Mouse (Mus musculus) left cerebral cortex, adult 11 months (tissue): Measurements from ENCODE around the gene Zc3h4.
"Not testable (repeated sequence)": the region's sequence is repeated elsewhere in the genome, so short reads cannot be mapped to it uniquely, and the experiment has no call there.

Source experiments
- DNase-seq: peaks from one replicate; pipeline ENCODE4 v3.0.0; 2022; ENCODE audit warnings: low spot score

Gene Zc3h4

GRCm38 (mm10) chr7:16400689-16401611 lies at the start of gene Zc3h4:
Gene Zc3h4 (plus strand): TSS chr7:16400910.
- DNase-seq = peak; percentile 79

- DNase-seq = no peak
Measured at GRCm38 (mm10) chr7:16355854-16356594, 44.7 kb upstream of the Zc3h4 start.

DNA sequence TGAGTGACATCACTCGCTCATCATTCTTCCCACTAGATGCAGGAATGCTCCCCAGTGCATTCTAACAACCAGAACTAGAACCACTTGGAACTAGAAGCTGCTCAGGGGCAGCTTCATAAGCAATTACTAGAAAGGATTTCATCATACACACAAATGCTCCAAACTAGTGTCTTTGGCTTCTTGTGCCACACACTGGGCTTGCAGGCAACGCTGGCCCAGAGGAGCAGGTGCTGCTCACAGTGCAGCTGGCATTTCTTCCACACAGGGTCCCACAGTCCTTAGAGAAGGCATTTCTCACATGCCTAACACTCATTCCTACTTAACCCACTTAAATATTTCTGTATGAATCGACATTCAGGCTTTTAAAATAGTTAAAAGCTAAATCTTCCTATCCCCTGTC lies 43.1 kb upstream of the Zc3h4 start:
- DNase-seq = no peak

DNA sequence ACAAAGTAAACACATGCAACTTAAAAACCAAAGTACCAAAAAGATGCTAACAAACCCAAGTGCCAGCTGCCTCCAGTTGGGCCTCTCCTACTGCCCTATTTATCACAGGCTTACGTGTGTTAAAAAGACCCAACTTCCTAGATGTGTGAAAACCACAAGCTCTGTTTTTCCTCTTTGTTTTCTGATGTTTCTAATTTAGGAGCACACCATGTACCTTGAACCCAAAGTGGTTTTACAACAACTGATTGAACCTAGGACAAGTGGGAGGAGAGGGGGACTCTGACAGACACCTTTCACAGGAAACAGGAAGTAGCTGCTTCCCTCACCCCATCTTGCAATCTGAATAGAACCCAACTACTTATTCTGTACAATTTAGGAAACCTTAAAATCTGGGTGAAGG lies 36.4 kb upstream of the Zc3h4 start:
- DNase-seq = no peak

- DNase-seq = no peak
Measured at GRCm38 (mm10) chr7:16364901-16365500, 35.7 kb upstream of the Zc3h4 start.

DNA sequence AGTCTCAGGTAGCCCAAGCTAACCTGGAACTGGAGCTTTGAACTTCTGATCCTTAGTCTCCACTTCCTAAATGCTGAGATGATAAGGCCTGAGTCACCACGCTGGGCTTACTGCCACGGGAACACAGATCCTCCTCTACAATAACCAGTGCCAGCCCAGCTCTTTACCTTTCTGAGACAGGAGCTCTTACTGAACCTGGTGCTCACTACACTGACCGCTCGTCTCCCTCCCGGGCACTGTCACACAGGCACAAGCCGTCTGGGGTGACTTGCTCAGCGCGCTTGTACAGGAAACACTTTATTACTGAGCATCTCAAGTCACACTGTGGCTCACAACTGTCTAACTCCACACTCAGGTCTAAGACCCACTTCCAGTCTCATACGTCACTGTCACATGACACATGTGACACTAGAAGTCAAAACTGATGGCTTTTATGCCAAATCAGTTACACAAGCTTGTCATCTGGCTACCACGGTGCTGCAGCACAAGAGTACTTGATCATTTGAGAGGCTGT lies 34.5 kb upstream of the Zc3h4 start:
- DNase-seq = no peak

DNA sequence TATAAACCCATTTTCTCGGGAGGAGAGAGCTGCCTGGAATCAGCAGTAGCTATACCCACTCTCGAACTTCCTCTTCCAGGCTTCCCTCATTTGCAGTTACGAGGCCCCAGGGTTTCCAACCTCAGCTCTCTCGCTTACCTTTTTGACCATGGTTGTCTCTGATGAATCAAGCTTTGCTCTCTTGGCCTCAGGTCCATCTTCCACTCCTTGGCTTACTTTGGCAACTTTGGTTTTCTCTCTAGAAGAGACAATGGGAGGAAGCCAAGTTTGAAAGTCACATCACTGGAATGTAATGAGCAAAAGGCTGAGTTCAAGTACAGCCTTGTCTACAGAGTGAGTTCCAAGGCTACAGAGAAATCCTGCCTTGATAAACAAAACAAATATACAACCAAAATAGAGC lies 34.0 kb upstream of the Zc3h4 start:
- no peak for DNase-seq

- DNase-seq = no peak
Measured at GRCm38 (mm10) chr7:16368835-16369234, 31.9 kb upstream of the Zc3h4 start.

DNA sequence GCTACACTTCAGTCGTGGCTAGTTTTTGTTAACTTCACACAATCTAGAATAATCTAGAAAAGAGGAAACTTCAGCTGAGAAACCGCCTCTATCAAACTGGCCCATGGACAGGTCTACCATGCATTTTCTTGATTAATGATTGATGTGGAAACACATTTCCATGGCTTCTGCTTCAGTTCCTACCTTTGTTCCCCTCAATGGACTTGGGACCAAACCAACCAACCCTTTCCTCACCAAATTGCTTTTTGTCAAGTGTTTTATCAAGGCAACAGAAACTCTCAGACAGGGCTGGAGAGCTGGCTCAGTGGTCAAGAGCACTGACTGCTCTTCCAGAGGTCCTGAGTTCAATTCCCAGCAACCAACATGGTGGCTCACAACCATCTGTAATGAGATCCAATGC lies 30.1 kb upstream of the Zc3h4 start:
- DNase-seq = no peak

- DNase-seq = no peak
Measured at GRCm38 (mm10) chr7:16373719-16374118, 27.0 kb upstream of the Zc3h4 start.

DNA sequence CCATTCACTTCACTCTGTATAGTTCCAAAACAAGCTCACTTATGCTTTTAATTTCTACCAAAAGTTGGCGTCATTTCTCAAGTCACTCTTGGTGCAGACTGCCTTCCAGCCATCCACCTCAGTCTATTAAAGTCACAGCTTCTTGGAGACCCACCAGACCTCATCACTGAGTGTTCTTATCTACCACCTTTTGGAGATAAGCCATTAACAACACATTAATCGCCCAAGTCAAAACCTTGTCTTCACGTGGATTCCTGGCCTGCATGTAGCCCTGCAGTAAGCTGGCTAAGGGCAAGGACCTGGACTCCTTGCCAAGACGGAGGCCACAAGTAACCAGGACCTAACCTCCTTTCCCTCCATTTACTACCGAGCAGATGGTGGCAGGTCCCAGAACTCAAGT lies 25.7 kb upstream of the Zc3h4 start:
- DNase-seq = no peak

DNA sequence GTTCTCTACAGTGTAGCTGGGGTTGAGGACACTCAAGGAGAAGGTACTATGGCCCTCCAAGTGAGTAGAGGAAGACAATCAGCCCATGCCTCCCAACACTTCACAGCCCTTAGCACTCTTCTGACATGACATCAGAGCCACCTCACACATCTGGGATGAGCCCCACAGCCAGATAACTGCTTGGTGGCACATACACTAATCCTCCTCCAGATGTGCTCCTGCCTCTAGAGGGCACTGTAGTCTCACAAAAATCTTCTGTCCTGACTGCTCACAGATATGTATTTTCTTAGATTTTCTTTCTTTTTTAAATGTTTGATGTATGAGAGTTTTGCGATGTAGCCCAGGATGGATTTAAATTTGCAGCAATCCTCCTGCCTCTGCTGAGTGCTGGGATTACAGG lies 24.2 kb upstream of the Zc3h4 start:
- no peak for DNase-seq

- peak; percentile 94 for DNase-seq
Measured at GRCm38 (mm10) chr7:16387160-16388041, 13.3 kb upstream of the Zc3h4 start, which contains the start of gene Sae1. Gene Sae1 (minus strand): TSS chr7:16387806.

DNA sequence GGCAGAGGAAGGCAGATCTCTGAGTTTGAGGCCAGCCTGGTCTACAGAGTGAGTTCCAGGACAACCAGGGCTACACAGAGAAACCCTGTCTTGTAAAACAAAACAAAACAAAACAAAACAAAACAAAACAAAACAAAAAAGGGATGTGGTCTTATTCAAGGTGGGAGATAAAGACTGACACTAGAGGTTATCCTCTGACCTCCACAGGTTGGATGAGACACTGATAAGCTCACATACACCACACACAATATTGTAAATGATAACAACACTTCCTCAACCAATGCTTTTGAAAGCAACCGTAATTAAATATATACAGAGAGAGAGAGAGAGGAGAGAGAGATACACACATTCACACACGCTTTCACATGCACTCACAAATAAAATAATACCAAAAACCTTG lies 10.8 kb upstream of the Zc3h4 start:
- DNase-seq = not testable (repeated sequence)

DNA sequence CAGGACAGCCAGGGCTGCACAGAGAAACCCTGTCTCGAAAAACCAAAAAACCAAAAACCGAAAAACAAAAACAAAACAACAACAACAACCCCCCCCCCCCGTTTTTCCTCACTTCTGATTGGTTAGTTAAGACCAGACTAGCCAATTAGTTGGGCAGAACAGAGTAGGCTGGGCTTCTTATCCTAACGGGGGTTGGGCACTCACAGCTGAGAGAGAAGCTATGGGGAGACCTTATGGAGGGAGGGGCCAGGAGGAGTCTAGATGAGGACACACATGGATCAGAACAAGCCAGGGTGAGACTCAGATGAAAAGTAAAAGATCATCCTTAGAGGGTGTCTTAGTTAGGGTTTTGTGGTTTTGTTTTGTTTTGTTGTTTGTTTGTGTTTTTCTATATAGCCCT lies 7.8 kb upstream of the Zc3h4 start:
- DNase-seq = no peak

DNA sequence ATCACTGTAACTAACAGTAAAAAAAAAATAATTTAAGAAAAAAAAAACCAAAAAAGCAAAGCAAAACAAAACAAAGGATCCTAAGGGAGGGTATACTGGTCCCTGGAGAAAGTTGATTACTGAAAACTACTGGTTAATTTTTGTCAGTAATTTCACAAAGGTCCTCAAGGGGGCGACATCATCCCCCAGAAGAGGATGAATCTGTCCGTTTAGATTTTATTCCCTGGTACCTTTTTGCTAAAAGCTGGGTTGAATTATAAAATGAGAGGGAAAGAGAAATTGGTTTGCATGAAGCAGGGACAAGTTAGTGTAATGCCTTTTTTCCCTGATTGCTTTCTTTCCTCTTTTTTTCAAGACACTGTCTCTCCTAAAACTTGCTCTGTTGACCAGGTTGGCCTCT lies 4.8 kb upstream of the Zc3h4 start:
- DNase-seq = no peak

GRCm38 (mm10) chr7:16397465-16397864 lies 3.2 kb upstream of the Zc3h4 start:
- no peak for DNase-seq

DNA sequence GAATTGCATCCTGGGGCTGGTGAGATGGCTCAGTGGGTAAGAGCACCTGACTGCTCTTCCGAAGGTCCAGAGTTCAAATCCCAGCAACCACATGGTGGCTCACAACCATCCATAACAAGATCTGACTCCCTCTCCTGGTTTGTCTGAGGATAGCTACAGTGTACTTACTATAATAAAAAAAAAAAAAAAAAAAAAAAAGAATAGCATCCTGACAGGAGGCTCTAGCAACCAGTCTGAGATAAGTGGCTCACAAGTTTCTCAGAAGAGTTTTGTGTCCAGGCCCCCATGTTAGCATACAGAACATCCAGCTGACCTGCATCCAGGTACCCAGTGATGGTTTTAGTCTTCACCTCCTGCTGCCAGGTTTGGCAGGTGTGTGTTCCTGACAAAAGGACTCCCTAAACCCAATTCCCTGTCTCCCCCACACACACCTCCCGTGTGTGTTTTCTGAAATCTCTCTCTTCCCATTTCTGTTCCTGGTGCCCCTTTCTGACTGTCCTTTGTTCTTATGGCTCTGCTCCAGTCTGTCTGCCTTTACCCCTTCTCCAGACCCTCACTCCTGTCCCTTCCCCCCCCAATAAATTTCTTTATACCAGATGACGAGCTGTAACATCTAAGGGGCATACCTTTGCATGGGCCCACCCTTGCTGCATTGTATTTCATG lies 2.2 kb upstream of the Zc3h4 start:
- no peak for DNase-seq

DNA sequence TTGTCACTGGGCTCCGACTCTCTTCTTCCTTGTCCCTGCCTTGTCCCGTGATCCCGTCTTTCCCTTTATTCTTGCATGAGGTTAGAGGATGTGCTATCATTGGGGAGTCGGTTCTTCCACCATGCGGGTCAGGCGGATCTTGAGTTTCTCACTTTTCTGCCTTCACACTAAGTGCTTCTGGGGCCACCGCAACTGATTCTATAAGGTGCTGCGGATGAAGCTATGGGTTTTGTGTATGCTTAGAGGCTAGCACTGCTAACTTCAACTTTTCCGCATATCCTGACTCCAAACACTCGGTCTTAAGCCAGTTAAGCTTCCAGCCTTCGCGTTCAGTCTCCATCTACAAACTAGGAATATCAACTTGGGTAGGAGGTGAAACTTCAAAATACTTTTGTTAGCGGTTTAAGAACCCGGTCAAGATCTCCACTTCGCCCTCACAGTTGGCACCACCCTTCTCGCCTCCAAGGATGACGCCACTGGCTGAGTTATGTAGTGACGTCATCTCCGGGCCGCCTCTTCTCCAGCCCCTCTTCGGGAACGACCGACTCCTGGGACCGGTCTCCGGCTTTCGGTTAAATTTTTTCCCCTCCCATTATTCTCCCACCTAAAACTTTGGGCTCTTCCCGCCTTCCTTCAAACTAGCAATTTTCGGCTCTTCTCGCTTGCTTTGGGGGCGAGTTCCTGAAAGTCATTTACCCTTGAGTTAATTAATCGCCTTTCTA lies 1.5 kb upstream of the Zc3h4 start:
- peak; percentile 90 for DNase-seq
